Mouse (Mus musculus): Measurements from ENCODE around the gene Nudt17. TPM values are rescaled to one million over a fixed set of nuclear protein-coding genes. Genes with fewer than 3 reads are reported as not detected.

Gene Nudt17
- polyA plus RNA-seq, 1 experiment, result 4.5 TPM

- TF ChIP-seq CTCF (IDR thresholded peaks at IDR 0.05; ENCODE audit: extremely low read depth, insufficient read depth, insufficient read length, insufficient replicate concordance), result no peak
- TF ChIP-seq POLR2A (IDR thresholded peaks at IDR 0.05; ENCODE audit: low read depth, low read length), result no peak
- Histone ChIP-seq H3K27ac (ENCODE audit: insufficient read depth, low read length) (no peak overlapping the region), H3K36me3 (ENCODE audit: control insufficient read depth, insufficient read depth, low read length) (peaks cover 25% of the 10 kb centered on the region), H3K4me3 (ENCODE audit: extremely low read depth, insufficient read depth, insufficient read length) (no peak overlapping the region), H3K27me3 (ENCODE audit: control insufficient read depth, insufficient read depth, low read length) (0 out of 2 replicates have a peak, but pooled peaks cover 2% of the 10 kb centered on the region), H3K4me1 (ENCODE audit: control insufficient read depth, insufficient read depth, insufficient read length) (peaks cover 6% of the 10 kb centered on the region)
- no peak for DNase-seq (ENCODE audit: low read depth in 1 of 2, low spot score in 2 of 2)
- WGBS, result 82% methylated on average over 7 of the region's 7 CpGs
Measured at GRCm38 (mm10) chr3:96706984-96707383, 1.4 kb downstream of the Nudt17 start.

- 0 out of 2 replicates have a peak, but pooled peaks cover 2% of the 10 kb centered on the region for H3K27me3 ChIP-seq (ENCODE audit: control insufficient read depth, insufficient read depth, low read length)
- peaks cover 22% of the 10 kb centered on the region for H3K36me3 ChIP-seq (ENCODE audit: control insufficient read depth, insufficient read depth, low read length)
- WGBS, result 90% methylated on average over 11 of the region's 11 CpGs
- peaks cover 6% of the 10 kb centered on the region for H3K4me1 ChIP-seq (ENCODE audit: control insufficient read depth, insufficient read depth, insufficient read length)
- H3K4me3 ChIP-seq (ENCODE audit: extremely low read depth, insufficient read depth, insufficient read length), result no peak overlapping the region
- DNase-seq (ENCODE audit: low read depth in 1 of 2, low spot score in 2 of 2), result no peak
- no peak for TF ChIP-seq POLR2A (IDR thresholded peaks at IDR 0.05; ENCODE audit: low read depth, low read length)
- TF ChIP-seq CTCF (IDR thresholded peaks at IDR 0.05; ENCODE audit: extremely low read depth, insufficient read depth, insufficient read length, insufficient replicate concordance), result no peak
- no peak overlapping the region for H3K27ac ChIP-seq (ENCODE audit: insufficient read depth, low read length)
Measured at GRCm38 (mm10) chr3:96706217-96706616, 2.1 kb downstream of the Nudt17 start.

GRCm38 (mm10) chr3:96704778-96705177 lies 3.6 kb downstream of the Nudt17 start:
- no peak for TF ChIP-seq POLR2A (IDR thresholded peaks at IDR 0.05; ENCODE audit: low read depth, low read length)
- peak; percentile 15; the same call in 1 of the 2 replicates for TF ChIP-seq CTCF (IDR thresholded peaks at IDR 0.05; ENCODE audit: extremely low read depth, insufficient read depth, insufficient read length, insufficient replicate concordance)
- Histone ChIP-seq H3K36me3 (ENCODE audit: control insufficient read depth, insufficient read depth, low read length) (peaks cover 18% of the 10 kb centered on the region), H3K27ac (ENCODE audit: insufficient read depth, low read length) (no peak overlapping the region), H3K4me3 (ENCODE audit: extremely low read depth, insufficient read depth, insufficient read length) (no peak overlapping the region), H3K27me3 (ENCODE audit: control insufficient read depth, insufficient read depth, low read length) (0 out of 2 replicates have a peak, but pooled peaks cover 2% of the 10 kb centered on the region), H3K4me1 (ENCODE audit: control insufficient read depth, insufficient read depth, insufficient read length) (peaks cover 6% of the 10 kb centered on the region)
- 75% methylated on average over 11 of the region's 11 CpGs for WGBS
- peak in 1 of 2 experiments; percentile 28 for DNase-seq (ENCODE audit: low read depth in 1 of 2, low spot score in 2 of 2)

GRCm38 (mm10) chr3:96701003-96701402 lies 7.4 kb downstream of the Nudt17 start:
- TF ChIP-seq POLR2A (IDR thresholded peaks at IDR 0.05; ENCODE audit: low read depth, low read length) (no peak), CTCF (IDR thresholded peaks at IDR 0.05; ENCODE audit: extremely low read depth, insufficient read depth, insufficient read length, insufficient replicate concordance) (no peak)
- no peak for DNase-seq (ENCODE audit: low read depth in 1 of 2, low spot score in 2 of 2)
- Histone ChIP-seq H3K4me3 (ENCODE audit: extremely low read depth, insufficient read depth, insufficient read length) (no peak overlapping the region), H3K27ac (ENCODE audit: insufficient read depth, low read length) (no peak overlapping the region), H3K4me1 (ENCODE audit: control insufficient read depth, insufficient read depth, insufficient read length) (peaks cover 3% of the 10 kb centered on the region; the same call in 1 of the 2 replicates), H3K36me3 (ENCODE audit: control insufficient read depth, insufficient read depth, low read length) (peaks cover 18% of the 10 kb centered on the region), H3K27me3 (ENCODE audit: control insufficient read depth, insufficient read depth, low read length) (no peaks in the 10 kb centered on the region)
- 96% methylated on average over 4 of the region's 4 CpGs for WGBS

GRCm38 (mm10) chr3:96700376-96700775 lies 8.0 kb downstream of the Nudt17 start:
- peaks cover 18% of the 10 kb centered on the region for H3K36me3 ChIP-seq (ENCODE audit: control insufficient read depth, insufficient read depth, low read length)
- no peak for TF ChIP-seq POLR2A (IDR thresholded peaks at IDR 0.05; ENCODE audit: low read depth, low read length)
- DNase-seq (ENCODE audit: low read depth in 1 of 2, low spot score in 2 of 2), result peak in 1 of 2 experiments; percentile 29
- no peak overlapping the region for H3K4me3 ChIP-seq (ENCODE audit: extremely low read depth, insufficient read depth, insufficient read length)
- 69% methylated on average over 7 of the region's 7 CpGs for WGBS
- H3K27ac ChIP-seq (ENCODE audit: insufficient read depth, low read length), result no peak overlapping the region
- H3K27me3 ChIP-seq (ENCODE audit: control insufficient read depth, insufficient read depth, low read length), result no peaks in the 10 kb centered on the region
- H3K4me1 ChIP-seq (ENCODE audit: control insufficient read depth, insufficient read depth, insufficient read length), result peaks cover 4% of the 10 kb centered on the region; the same call in 1 of the 2 replicates

GRCm38 (mm10) chr3:96698993-96699690 lies 9.2 kb downstream of the Nudt17 start:
- Histone ChIP-seq H3K4me3 (ENCODE audit: extremely low read depth, insufficient read depth, insufficient read length) (no peak overlapping the region), H3K27me3 (ENCODE audit: control insufficient read depth, insufficient read depth, low read length) (no peaks in the 10 kb centered on the region), H3K36me3 (ENCODE audit: control insufficient read depth, insufficient read depth, low read length) (peaks cover 15% of the 10 kb centered on the region), H3K4me1 (ENCODE audit: control insufficient read depth, insufficient read depth, insufficient read length) (peaks cover 4% of the 10 kb centered on the region; the same call in 1 of the 2 replicates), H3K27ac (ENCODE audit: insufficient read depth, low read length) (no peak overlapping the region)
- DNase-seq (ENCODE audit: low read depth in 1 of 2, low spot score in 2 of 2), result no peak
- TF ChIP-seq CTCF (IDR thresholded peaks at IDR 0.05; ENCODE audit: extremely low read depth, insufficient read depth, insufficient read length, insufficient replicate concordance) (no peak), POLR2A (IDR thresholded peaks at IDR 0.05; ENCODE audit: low read depth, low read length) (no peak)
- WGBS, result 91% methylated on average over 19 of the region's 19 CpGs
